Mouse (Mus musculus) embryo, embryonic 11 days (tissue): ENCODE data around the gene Rad9a.
A peak's percentile ranks its signal among the peaks of the same experiment; 100 is the strongest.

Experiments used
- DNase-seq: peaks from one replicate; pipeline ENCODE4 v3.0.0-alpha.2; 2015

Gene Rad9a

DNA sequence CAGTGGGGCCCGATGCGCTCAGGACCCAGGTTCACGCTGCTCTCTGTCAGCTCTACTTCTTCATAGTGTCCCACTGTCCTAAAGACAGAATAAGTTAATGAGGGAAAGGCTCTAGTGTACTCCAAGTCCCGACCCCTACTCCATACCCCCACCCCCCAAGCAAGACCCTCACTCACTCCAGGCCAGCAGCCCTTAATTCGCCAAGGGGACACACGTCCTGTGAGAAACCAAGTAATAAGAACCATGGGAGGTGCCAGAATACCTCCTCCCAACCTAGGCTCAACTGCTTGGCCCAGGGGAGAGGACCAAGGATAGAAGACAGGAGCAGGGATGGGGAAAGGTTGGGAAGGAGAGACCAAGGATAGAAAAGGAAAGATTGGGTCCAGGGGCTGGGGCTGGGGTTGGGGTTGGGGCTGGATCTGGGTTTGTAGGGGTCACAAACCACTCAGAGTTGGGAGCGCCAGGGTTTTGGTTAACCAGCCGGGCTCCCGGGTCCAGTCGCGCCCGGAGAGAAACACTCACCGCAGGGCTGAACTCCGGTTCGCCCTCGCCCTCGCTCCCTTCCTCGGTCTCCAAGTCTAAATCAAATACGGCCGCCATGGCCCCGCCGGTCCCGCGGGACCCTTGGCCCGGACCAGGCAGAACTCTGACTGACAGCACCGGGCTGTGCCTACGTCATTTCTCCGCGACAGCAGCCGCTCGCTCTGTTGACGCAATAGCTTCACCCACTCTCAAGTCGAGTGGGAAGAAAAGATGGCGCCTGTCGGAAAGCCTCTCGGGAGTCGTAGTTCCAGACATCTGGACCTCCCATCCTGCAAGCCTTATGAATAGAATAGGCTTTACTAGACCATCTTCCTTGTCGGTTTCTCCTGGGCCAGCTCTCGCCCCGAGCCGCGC is 38.6 kb downstream of the Rad9a start, which contains the start of gene Rps6kb2:
Gene Rps6kb2 (minus strand): TSS at position 709 of the 897 bp plus-strand sequence.
- DNase-seq: peak; percentile 97

- no peak for DNase-seq
Measured at GRCm38 (mm10) chr19:4159049-4159448, 42.4 kb downstream of the Rad9a start.

DNA sequence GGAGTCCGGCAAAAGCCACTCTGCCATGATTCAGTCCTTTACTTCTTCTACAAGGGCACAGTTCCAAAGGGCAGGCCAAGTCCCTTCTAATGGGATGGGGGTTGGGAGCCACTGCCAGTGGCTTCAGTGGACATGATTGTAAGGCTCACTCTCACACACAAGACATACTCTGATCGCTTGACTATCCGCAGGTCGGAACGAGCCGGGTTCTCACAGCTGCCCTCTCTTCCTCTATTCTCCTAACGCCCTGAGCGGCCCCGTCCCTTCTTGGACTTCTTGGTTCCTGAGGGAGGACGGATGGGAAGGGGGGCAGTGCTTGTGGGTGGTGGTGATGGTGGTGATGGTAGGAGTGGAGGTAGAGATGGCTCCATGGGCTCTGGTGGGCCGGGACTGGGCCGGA is 44.7 kb downstream of the Rad9a start:
- DNase-seq: no peak

- DNase-seq: no peak
Measured at GRCm38 (mm10) chr19:4156073-4156579, 45.3 kb downstream of the Rad9a start.

DNA sequence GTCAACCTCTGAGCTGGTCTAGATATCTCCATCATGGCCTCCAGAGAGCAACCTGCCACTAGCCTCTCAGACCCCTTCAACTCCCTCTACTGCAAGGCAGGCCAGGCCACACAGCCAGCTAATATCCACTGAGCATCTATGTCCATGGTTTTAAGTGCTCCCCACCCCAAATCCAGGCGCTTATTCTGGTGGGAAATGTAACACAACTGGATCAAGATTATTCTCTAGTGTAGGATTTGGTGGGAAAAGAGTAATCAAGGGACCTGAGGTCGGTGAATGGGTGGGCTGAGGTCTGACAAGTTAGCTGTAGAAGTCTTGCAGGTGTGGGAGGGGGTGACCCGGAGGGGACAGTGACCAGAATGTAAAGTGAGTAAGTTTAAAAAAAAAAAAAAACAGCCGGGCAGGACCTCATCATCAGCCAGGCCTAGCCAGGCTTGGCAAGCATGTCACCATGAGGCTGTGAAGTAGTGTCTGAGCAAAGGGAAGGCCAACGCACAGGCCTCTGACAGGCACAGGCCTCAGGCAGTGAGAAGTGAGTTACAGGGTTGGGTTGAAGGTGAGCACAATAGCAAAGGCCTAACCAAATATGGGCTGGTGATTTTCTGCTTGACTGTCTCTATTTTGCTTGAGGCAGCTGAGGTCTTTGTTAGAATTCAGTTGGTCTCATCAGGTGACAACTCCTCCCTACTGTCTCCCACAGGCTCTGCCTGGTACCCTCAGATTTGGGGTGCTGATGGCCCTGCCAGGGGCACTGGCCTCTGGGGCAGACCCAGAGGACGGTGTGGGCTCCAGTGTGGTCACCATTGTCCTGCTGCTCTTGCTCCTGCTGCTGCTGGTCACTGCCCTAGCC is 46.0 kb downstream of the Rad9a start:
- DNase-seq: no peak

DNA sequence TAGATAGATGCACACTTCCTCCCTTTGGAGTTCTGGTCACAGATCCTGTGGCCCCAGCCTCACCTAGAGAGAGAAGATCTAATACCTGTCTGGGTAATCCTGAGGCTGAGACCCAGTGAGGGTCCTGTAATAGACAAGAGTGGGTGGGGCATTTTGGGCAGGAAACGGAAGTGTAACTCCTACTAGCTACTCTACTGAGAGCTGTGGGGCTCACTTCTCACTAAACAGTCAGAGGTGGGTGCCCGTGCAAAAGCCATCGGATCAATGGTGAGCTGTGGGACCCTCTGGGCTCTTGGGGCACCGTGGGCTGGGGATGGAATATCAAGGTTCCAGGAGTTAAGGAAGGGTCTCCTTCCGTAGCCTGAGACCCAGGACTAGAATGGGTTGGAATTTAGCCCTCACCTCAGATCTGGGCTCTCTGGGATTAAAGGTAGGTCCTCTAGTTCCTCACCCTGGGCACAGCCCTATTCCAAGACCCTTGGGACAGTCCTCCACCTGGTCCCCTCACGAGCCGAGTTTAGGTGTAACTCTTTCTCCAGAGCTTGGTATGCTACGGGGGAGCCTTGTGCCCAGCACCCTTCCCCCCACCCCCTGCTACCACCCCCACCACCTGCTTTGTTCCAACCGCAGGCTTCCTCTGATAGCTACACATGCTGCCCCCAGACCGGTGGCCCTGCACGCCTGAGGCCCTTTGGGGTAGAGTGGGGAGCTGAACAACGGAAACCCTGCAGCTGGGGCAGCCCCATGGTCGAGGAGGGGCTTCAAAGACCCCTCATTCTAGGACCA is 46.8 kb downstream of the Rad9a start:
- no peak for DNase-seq

GRCm38 (mm10) chr19:4153232-4153654 is 48.2 kb downstream of the Rad9a start, which contains the start of gene Ptprcap:
TSS of gene Ptprcap (plus strand) at chr19:4153604.
- DNase-seq: no peak

DNA sequence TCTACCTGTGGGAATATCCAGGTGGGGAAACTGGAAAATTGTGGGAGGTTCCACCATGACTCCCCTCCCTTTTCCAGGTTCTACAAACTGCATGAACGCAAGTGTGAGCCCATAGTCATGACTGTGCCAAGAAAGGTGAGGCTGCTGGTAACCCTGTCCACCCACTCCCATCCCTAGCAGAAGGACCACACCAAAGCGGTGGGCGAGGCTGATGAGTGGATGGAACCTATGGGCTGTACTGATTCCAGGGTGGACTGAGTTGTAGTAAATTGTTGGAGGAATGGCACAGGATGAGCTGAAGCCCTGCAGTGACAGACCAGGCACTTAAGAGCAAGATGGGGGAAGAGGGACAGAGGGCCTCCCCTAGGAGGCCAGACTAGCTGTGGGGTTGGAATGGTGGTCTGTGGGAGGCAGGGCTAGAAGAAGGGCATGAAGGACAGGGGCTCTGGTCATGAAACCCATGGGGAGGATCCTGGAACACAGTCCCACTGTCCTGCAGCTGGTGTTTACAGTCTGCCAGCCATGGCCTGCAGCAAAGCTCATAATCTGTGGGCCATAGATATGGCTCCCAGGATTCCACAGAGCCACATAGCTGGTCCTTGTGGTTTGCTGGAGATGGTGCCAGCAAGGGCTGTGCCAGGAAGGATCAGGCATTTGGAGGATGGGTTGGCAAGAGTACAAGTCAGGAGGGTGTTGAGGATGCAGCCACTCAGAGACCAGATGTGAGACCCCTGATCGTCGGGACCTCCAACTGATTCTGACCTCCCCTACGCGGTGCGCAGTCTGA is 48.8 kb downstream of the Rad9a start:
- no peak for DNase-seq

- DNase-seq: no peak
Measured at GRCm38 (mm10) chr19:4151898-4152297, 49.6 kb downstream of the Rad9a start.

- DNase-seq: no peak
Measured at GRCm38 (mm10) chr19:4151488-4151860, 50.0 kb downstream of the Rad9a start.

DNA sequence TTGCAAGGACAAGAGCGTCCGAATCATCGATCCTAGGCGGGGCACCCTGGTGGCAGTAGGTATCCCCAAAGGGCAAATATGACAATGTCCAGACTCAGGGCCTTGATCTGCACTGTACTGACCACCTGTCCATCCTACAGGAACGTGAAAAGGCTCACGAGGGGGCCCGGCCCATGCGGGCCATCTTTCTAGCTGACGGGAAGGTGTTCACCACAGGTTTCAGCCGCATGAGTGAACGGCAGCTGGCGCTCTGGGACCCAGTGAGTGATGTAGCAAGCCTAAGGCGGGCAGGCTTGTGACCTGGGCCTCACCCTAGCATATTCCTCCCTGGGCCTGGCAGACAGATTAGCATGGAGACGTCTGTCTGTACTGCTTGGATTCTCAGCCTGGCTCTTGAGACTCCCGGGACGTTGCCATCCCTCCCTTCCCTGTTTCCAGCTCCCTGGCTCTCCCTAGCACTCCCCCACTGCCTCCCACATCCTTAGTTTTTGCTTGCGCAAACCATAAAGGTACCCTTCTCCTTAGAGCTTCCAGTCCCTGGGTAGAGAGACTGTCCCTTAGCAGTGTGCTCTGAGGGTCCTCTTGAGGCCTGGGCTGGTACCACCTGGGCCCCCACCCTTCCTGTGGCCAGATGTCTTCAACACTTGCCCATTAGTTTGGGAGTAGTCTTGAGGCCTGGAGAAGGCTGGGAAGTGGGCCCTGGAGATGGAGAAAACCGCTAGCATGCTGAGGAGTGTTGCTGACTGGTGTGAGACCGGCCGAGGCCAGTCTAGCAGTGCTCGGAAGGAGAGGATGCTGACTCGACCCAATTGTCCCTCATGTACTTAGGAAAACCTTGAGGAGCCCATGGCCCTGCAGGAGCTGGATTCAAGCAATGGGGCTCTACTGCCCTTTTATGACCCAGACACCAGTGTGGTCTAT is 50.6 kb downstream of the Rad9a start:
- no peak for DNase-seq

- no peak for DNase-seq
Measured at GRCm38 (mm10) chr19:4149764-4150461, 51.5 kb downstream of the Rad9a start.

- DNase-seq: no peak
Measured at GRCm38 (mm10) chr19:4149283-4149682, 52.2 kb downstream of the Rad9a start.

DNA sequence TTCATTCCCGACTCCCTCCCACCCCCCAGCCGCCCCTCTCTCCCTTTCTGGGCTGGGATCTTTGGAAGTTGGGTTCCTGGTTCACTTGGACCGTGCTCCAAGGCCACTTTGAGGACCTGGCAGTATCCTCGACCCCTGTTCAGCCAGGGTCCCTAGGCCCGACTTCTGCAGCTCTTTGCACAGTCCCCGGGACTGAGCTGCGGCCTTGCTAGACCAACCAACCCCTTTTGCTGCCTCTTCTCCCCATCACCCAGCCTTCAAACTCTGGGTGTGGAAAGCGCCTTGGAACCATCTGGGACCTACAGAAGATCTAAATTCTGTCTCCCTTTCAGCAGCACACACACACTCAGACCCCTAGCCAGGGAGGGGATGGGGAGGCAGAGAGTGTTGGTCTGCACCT is 52.6 kb downstream of the Rad9a start:
- DNase-seq: no peak

- DNase-seq: peak; percentile 96
Measured at GRCm38 (mm10) chr19:4148491-4148806, 53.0 kb downstream of the Rad9a start, which contains the start of gene Coro1b. TSS of gene Coro1b (plus strand) at chr19:4148619.

DNA sequence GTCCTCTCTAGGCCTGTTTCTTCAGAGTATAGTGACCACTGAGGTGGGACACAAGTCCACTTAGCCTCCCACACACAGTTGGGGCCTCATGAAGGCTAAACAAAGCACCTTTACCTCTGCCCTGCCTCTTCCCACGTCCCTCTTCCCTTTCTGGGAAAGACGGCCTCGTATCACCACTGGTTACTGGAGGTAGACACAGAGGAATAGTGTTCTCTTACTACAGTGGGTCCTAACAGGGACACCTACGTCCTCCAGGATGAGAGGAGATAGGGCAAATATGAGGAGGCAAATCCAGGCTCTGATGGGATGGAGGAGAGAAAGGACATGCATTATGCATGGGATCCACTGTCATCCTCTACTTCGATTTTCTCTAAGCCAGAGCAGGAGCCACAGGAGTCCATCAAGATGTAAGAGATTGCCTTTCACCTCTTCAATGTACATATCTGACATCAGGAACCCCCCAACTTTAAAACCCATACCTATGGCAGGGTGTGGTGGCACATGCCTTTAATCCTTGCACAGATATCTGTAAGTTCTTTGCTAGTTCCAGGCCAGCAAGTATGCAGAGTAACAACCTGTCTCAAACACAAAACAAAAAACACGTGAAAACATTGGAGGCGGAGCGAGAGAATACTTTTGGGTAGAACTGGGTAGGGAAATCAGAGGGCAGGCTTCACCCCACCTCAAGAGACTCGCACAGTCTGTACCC is 53.5 kb downstream of the Rad9a start:
- no peak for DNase-seq

DNA sequence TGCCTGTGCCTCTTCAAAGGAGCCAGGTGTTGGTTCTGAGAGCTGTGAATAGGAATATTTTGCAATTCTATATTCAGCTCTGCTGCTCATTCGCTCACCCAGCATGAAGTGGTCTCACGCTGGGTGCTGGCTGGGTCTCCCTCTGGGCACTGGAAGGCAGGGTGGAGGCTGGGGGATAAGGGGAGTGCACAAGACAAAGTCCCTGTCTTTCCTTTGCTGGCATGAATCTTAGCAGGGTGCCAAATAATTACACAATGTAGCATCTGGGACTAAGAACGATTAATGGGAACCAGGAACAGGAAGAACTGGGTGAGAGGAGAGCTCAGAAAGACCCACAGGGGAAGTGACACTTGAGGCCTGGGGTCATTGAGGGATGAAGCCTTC is 54.4 kb downstream of the Rad9a start:
- DNase-seq: no peak

DNA sequence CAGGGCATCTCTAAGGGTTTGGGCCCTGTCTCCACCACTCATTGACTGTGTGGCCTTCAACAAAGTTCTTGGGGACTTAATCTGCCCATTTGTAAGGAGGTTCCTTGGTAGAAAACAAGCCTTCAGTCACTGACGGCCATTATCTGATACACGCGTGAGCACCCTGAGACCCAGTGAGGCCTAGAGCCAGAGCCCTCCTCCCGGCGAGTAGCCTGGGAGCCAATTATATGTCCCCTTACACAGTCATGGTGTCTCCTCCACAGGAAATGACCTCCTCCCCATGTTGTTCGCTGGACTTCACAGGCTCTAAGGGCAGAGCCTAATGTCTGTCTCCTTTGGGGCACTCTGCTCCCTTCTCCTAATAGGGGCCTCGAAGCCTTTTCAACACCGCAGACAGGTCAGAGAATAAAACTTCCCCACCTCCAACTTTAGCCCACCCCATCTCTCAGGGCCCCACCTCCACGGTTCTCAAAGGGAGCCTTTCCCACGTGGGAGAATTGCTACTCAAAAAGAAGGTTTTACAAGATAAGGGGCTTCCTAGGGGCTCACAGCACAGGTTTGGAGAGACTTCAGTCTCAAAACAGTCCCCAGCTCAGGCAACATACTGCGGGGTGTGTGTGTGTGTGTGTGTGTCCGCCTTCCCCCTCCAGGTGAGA is 55.0 kb downstream of the Rad9a start:
- no peak for DNase-seq

DNA sequence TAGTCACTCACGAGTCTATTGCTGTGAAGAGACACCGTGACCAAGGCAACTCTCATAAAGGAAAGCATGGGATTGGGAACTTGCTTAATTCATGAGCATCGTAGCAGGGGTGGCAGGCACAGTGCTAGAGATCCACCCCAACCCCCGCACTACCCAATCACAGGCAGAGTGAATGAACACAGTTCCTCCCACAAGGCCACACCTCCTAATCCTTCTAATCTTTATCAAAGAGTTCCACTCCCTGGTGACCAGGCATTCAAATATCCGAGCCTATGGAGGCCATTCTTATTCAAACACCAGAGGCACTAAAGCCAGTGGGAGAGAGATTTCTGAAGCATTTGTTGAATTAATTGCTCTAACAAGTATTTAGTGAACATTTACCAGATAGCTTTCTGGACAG is 55.5 kb downstream of the Rad9a start:
- DNase-seq: no peak
